Mouse (Mus musculus) urinary bladder, postnatal 14 days (tissue): ENCODE results near the gene Slco2b1.
"Not testable (repeated sequence)": the region's sequence is repeated elsewhere in the genome, so short reads cannot be mapped to it uniquely, and the experiment has no call there.

ENCODE experiments used
- DNase-seq: peaks from one replicate; pipeline ENCODE4 v3.0.0; 2021; ENCODE audit warnings: low spot score

Gene Slco2b1

GRCm38 (mm10) chr7:99711166-99711565, at the start of gene Slco2b1:
Slco2b1 (minus strand) TSS chr7:99711340.
- DNase-seq: no peak

GRCm38 (mm10) chr7:99739276-99739675, 28.1 kb upstream of the Slco2b1 start:
- no peak for DNase-seq

- DNase-seq: not testable (repeated sequence)
Observed at GRCm38 (mm10) chr7:99735491-99735890, 24.4 kb upstream of the Slco2b1 start.

- DNase-seq: no peak
Observed at GRCm38 (mm10) chr7:99734612-99735011, 23.5 kb upstream of the Slco2b1 start.

GRCm38 (mm10) chr7:99729973-99730372, 18.8 kb upstream of the Slco2b1 start, which contains the start of gene Olfr520:
Olfr520 (plus strand) TSS chr7:99730273.
- no peak for DNase-seq

GRCm38 (mm10) chr7:99716536-99716935, 5.4 kb upstream of the Slco2b1 start:
- no peak for DNase-seq

GRCm38 (mm10) chr7:99712431-99712830, 1.3 kb upstream of the Slco2b1 start:
- DNase-seq: no peak

GRCm38 (mm10) chr7:99710476-99710875, 664 bp downstream of the Slco2b1 start:
- DNase-seq: peak; percentile 58

- no peak for DNase-seq
Observed at GRCm38 (mm10) chr7:99709992-99710391, 1.1 kb downstream of the Slco2b1 start.

- DNase-seq: no peak
Observed at GRCm38 (mm10) chr7:99708750-99709149, 2.4 kb downstream of the Slco2b1 start.

- no peak for DNase-seq
Observed at GRCm38 (mm10) chr7:99708301-99708721, 2.8 kb downstream of the Slco2b1 start.

- DNase-seq: no peak
Observed at GRCm38 (mm10) chr7:99707671-99708070, 3.5 kb downstream of the Slco2b1 start.

GRCm38 (mm10) chr7:99707038-99707595, 4.0 kb downstream of the Slco2b1 start:
- DNase-seq: peak; percentile 31

- DNase-seq: peak; percentile 41
Observed at GRCm38 (mm10) chr7:99706341-99707037, 4.7 kb downstream of the Slco2b1 start.

- no peak for DNase-seq
Observed at GRCm38 (mm10) chr7:99704736-99705519, 6.2 kb downstream of the Slco2b1 start.

- DNase-seq: no peak
Observed at GRCm38 (mm10) chr7:99702201-99702600, 8.9 kb downstream of the Slco2b1 start.

- no peak for DNase-seq
Observed at GRCm38 (mm10) chr7:99700641-99701040, 10.5 kb downstream of the Slco2b1 start.

GRCm38 (mm10) chr7:99699709-99700151, 11.4 kb downstream of the Slco2b1 start:
- DNase-seq: no peak

- no peak for DNase-seq
Observed at GRCm38 (mm10) chr7:99699106-99699505, 12.0 kb downstream of the Slco2b1 start.

- DNase-seq: no peak
Observed at GRCm38 (mm10) chr7:99698576-99698975, 12.6 kb downstream of the Slco2b1 start.

- DNase-seq: no peak
Observed at GRCm38 (mm10) chr7:99695471-99696057, 15.6 kb downstream of the Slco2b1 start.

- DNase-seq: not testable (repeated sequence)
Observed at GRCm38 (mm10) chr7:99694424-99694823, 16.7 kb downstream of the Slco2b1 start.
